8 mouse cellular contexts compared by ENCODE assay signal in genomic region chr1:171036550-171037324, GRCm38 (mm10). TPM values are rescaled to one million over a fixed set of nuclear protein-coding genes. Genes with fewer than 3 reads are reported as not detected.
DNase-seq lines count a peak whose midpoint lies in the region; ATAC-seq lines count a peak whose summit lies in the region.

No protein-coding gene starts in this region.

- intact Hi-C loops in left cerebral cortex, postnatal 4 days (cut with DNase I), result no loop called here

- H3K9ac ChIP-seq in midbrain, embryonic 11.5 days (ENCODE audit: low read length), result no peak overlapping the region

- no peaks in the 10 kb centered on the region for H3K9me3 ChIP-seq in embryonic facial prominence, embryonic 10.5 days
- no peaks in the 10 kb centered on the region for H3K9me3 ChIP-seq in midbrain, embryonic 11.5 days (ENCODE audit: control insufficient read depth, low read length)

- peak; percentile 17 for DNase-seq in ovary, postnatal 10 days (ENCODE audit: low spot score)
- no peak for DNase-seq in ovary, adult 18-20 months (ENCODE audit: low spot score)
- DNase-seq in embryonic facial prominence, embryonic 10.5 days (ENCODE audit: low spot score), result peak; percentile 66
- peak; percentile 93 for DNase-seq in heart, adult 11 months
- DNase-seq in kidney, adult 11 months, result peak; percentile 37
- peak; percentile 64 for DNase-seq in left cerebral cortex, postnatal 4 days
- peak; percentile 98 for DNase-seq in midbrain, embryonic 11.5 days (ENCODE audit: low spot score, missing footprints)
- DNase-seq in spleen, adult 18-20 months, result peak; percentile 52 to 74

- no peak overlapping the region for H3K27ac ChIP-seq in embryonic facial prominence, embryonic 10.5 days (replicated peaks)
- no peak overlapping the region for H3K27ac ChIP-seq in midbrain, embryonic 11.5 days (ENCODE audit: low read depth, low read length)

- WGBS in embryonic facial prominence, embryonic 10.5 days, result 3% methylated on average over 22 of the region's 22 CpGs
- WGBS in midbrain, embryonic 11.5 days, result 4% methylated on average over 22 of the region's 22 CpGs

- peak; percentile 59; the same call in 1 of the 2 replicates for ATAC-seq in midbrain, embryonic 11.5 days (ENCODE audit: low FRiP score)

- H3K27me3 ChIP-seq in embryonic facial prominence, embryonic 10.5 days (replicated peaks; ENCODE audit: low read depth, poor library complexity, severe bottlenecking), result peaks cover 43% of the 10 kb centered on the region
- H3K27me3 ChIP-seq in midbrain, embryonic 11.5 days (ENCODE audit: control insufficient read depth, insufficient read depth, low read length), result peaks cover 13% of the 10 kb centered on the region

- no peaks in the 10 kb centered on the region for H3K36me3 ChIP-seq in embryonic facial prominence, embryonic 10.5 days (replicated peaks)
- H3K36me3 ChIP-seq in midbrain, embryonic 11.5 days (ENCODE audit: control insufficient read depth, insufficient read depth, low read length), result no peaks in the 10 kb centered on the region

- peaks cover 28% of the 10 kb centered on the region for H3K4me1 ChIP-seq in embryonic facial prominence, embryonic 10.5 days
- H3K4me1 ChIP-seq in midbrain, embryonic 11.5 days (ENCODE audit: control insufficient read depth, insufficient read depth, low read length), result peaks cover 12% of the 10 kb centered on the region; the same call in 1 of the 2 replicates

- H3K4me2 ChIP-seq in midbrain, embryonic 11.5 days, result peak overlapping the region; percentile 41

- peak overlapping the region; percentile 89 for H3K4me3 ChIP-seq in embryonic facial prominence, embryonic 10.5 days
- H3K4me3 ChIP-seq in midbrain, embryonic 11.5 days (ENCODE audit: low read depth, low read length), result peak overlapping the region; percentile 29

RNA-seq across cellular contexts. Expression of gene Fcgr4, which starts 18.0 kb away (rescaled TPM):
- polyA plus RNA-seq in embryonic facial prominence, embryonic 10.5 days (2016; fragmentation: Nextera tagmentation; extraction: Ambion mirVana), result 0.31 TPM in 1 of 2 replicates, not detected in the other
- total RNA-seq in left cerebral cortex, postnatal 4 days (2021), result not detected
- polyA plus RNA-seq in midbrain, embryonic 11.5 days (2014; fragmentation: Nextera tagmentation; extraction: Ambion mirVana), result 0.18 and 0.55 TPM in 2 replicates

RNA-seq across cellular contexts. Expression of gene Fcgr3, which starts 28.0 kb away (rescaled TPM):
- 3.8 and 5.5 TPM in 2 replicates for polyA plus RNA-seq in embryonic facial prominence, embryonic 10.5 days (2016; fragmentation: Nextera tagmentation; extraction: Ambion mirVana)
- total RNA-seq in left cerebral cortex, postnatal 4 days (2021), result 1 to 10 TPM; 6.7 to 7.0 TPM
- polyA plus RNA-seq in midbrain, embryonic 11.5 days (2014; fragmentation: Nextera tagmentation; extraction: Ambion mirVana), result 8.5 and 8.6 TPM in 2 replicates
